8 mouse cellular contexts compared by ENCODE assay signal in the genomic region with DNA sequence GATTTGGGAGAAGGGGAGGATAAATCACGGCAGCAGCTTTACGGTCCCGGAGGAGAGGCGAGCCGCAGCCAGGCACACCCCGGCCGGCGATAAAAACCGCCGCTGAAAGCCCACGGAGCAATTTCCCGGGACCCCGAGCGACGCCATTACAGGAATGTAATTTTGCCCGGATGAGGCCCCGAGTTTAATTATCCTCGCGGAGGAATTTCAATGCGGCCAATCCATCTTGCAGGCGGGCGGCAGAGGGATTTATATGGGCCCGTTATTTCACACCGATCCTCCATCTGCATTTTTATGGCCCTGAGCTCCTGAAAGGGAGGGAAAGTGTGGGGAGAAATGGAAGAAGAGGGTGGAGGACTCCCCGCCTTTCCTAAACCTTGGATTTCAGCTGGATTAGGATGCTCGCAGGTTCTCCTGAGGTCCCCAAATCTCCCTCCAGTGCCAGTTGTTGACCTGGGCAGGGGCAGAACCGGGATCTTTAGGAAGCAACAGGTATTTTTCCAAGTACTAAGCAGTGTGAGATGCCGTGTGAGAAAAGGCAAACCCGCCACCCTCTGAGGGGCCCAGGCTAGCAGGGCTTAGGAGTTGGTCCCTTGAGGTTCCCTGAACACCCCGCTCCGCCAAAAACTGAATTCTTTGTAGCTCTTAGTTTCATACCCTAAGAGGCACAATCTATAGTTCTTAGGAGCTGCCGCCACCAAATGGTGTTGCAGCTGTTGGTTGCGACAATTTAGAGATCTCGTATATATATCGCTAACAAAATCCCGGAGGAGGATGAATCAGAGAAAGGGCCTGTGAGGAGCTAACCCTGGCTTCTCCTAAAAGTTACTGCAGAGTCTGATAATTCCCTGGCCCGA. TPM values are rescaled to one million over a fixed set of nuclear protein-coding genes. Genes with fewer than 3 reads are reported as not detected.
DNase-seq lines count a peak whose midpoint lies in the region; ATAC-seq lines count a peak whose summit lies in the region.

A gene (minus strand): TSS at position 138 of the 857 bp plus-strand sequence.

- WGBS in hindbrain, embryonic 11.5 days = 4% methylated on average over 37 of the region's 37 CpGs

- H3K4me1 ChIP-seq in erythroblast, embryonic 14.5 days (ENCODE audit: control insufficient read depth) = peaks cover 38% of the 10 kb centered on the region
- H3K4me1 ChIP-seq in hindbrain, embryonic 11.5 days (replicated peaks; ENCODE audit: control insufficient read depth, insufficient read depth, low read length) = peaks cover 8% of the 10 kb centered on the region; the same call in 1 of the 2 replicates

- peak within 1 kb of the TSS; percentile 73 for H3K4me3 ChIP-seq in erythroblast, embryonic 14.5 days (replicated peaks)
- H3K4me3 ChIP-seq in hindbrain, embryonic 11.5 days (ENCODE audit: low read depth, low read length) = peak within 1 kb of the TSS; percentile 42

- peaks cover 49% of the 10 kb centered on the region for H3K27me3 ChIP-seq in erythroblast, embryonic 14.5 days (ENCODE audit: control insufficient read depth)
- H3K27me3 ChIP-seq in hindbrain, embryonic 11.5 days (ENCODE audit: control insufficient read depth, insufficient read depth, low read length) = no peaks in the 10 kb centered on the region

- H3K9ac ChIP-seq in hindbrain, embryonic 11.5 days (ENCODE audit: low read depth, low read length) = peak within 1 kb of the TSS; percentile 93

- peak within 1 kb of the TSS; percentile 99 for H3K27ac ChIP-seq in hindbrain, embryonic 11.5 days (ENCODE audit: low read depth, low read length)

- no peak for ATAC-seq in erythroblast, adult 5-6 weeks (replicated peaks; ENCODE audit: low FRiP score, poor library complexity, severe bottlenecking)
- ATAC-seq in hindbrain, embryonic 11.5 days (ENCODE audit: low FRiP score) = no peak

- peaks cover 21% of the 10 kb centered on the region for H3K36me3 ChIP-seq in erythroblast, embryonic 14.5 days (ENCODE audit: control insufficient read depth)
- H3K36me3 ChIP-seq in hindbrain, embryonic 11.5 days (ENCODE audit: control insufficient read depth, insufficient read depth, low read length) = no peaks in the 10 kb centered on the region

- H3K4me2 ChIP-seq in hindbrain, embryonic 11.5 days (replicated peaks; ENCODE audit: low read depth, low read length) = peak within 1 kb of the TSS; percentile 61

- DNase-seq in cerebellum, adult 18-20 months = peak; percentile 34 to 61
- DNase-seq in frontal cortex, postnatal 25 days (ENCODE audit: low spot score in 2 of 2) = peak; percentile 27 to 34
- peak; percentile 74 for DNase-seq in hindbrain, embryonic 11.5 days (ENCODE audit: low spot score)
- DNase-seq in layer of hippocampus, postnatal 25 days (ENCODE audit: extremely low spot score in 1 of 2, low spot score in 1 of 2) = peak; percentile 31 to 52
- DNase-seq in lung, postnatal 36 days = peak; percentile 34
- peak; percentile 60 to 61 for DNase-seq in right cerebral cortex, postnatal 10 days (ENCODE audit: low spot score in 2 of 2)

- H3K9me3 ChIP-seq in erythroblast, embryonic 14.5 days (ENCODE audit: control insufficient read depth, low read length) = no peaks in the 10 kb centered on the region
- H3K9me3 ChIP-seq in hindbrain, embryonic 11.5 days (ENCODE audit: control insufficient read depth, low read length) = no peaks in the 10 kb centered on the region

RNA-seq across cellular contexts. Expression of the gene that starts here (rescaled TPM):
- 1.2 and 2.9 TPM in 2 replicates for polyA plus RNA-seq in erythroblast, embryonic 14.5 days (2012)
- total RNA-seq in erythroblast, adult 5-6 weeks (2015; ENCODE audit: low replicate concordance) = 22.6 and 29.2 TPM in 2 replicates
- 9.0 and 15.5 TPM in 2 replicates for total RNA-seq in erythroblast, adult 5-6 weeks (2017; ENCODE audit: low replicate concordance)
- 57.6 and 66.0 TPM in 2 replicates for polyA plus RNA-seq in hindbrain, embryonic 11.5 days (2014; fragmentation: Nextera tagmentation; extraction: Ambion mirVana)
- total RNA-seq in layer of hippocampus, postnatal 25 days (2021) = 10 to 100 TPM; 11.4 to 13.4 TPM

Comparison
In these comparisons a context has a peak if more than half of its experiments do, and no peak if none do; other contexts are left out.
1. RNA of the gene that starts here (polyA plus RNA-seq): 57.6 to 66.0 TPM in hindbrain, embryonic 11.5 days; 1.2 to 2.9 TPM in erythroblast, embryonic 14.5 days; every median in the first group is over 10 times any median in the second.
2. Peak in every context shown above with its lines, with median percentiles within 50 percentile points of each other: DNase-seq.